Mouse (Mus musculus) cerebellum, adult 2 months (tissue): ENCODE data around the gene Khdc4.

Experiments used
- CTCF ChIP-seq: fragments of 200-500 bp; IDR thresholded peaks from 2 replicates; pipeline ENCODE4 v1.5.1; 2011; ENCODE audit warnings: low read depth, mild to moderate bottlenecking, control low read depth, low read length, moderate library complexity, borderline replicate concordance; ENCODE audit not compliant: insufficient read depth
- POLR2A ChIP-seq: fragments of 200-500 bp; IDR thresholded peaks from 2 replicates; pipeline ENCODE4 v1.6.1; 2011; ENCODE audit warnings: low read length, control low read depth, borderline replicate concordance; ENCODE audit not compliant: insufficient read depth

DNA sequence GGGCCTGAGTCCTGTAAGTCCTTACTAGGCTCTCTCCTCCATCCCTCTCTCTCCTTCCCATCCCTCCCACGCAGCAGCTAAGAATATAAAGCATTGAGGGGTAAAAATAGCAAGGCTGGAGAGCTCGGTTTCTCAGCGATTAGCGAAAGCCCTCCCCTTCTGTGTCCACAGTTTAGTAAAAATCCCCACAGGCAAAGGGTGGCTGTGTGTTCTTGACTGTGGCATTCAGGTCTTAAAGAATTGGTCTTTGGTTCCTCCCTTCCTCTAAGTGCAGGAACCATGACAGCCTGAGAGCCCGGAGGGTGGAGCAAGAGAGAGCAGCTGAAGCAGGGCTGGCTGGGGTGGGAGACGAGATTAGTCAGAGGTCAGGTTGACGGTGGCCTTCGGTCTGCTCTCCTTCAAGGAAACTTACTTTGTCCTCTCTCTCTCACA, 49.0 kb upstream of the Khdc4 start:
- no peak for TF ChIP-seq POLR2A
- TF ChIP-seq CTCF = no peak
